Mouse (Mus musculus) cerebellum, adult 2 months (tissue): ENCODE data around the gene Cldn15.

Experiments used
- CTCF ChIP-seq: fragments of 200-500 bp; IDR thresholded peaks from 2 replicates; pipeline ENCODE4 v1.5.1; 2011; ENCODE audit warnings: low read depth, mild to moderate bottlenecking, control low read depth, low read length, moderate library complexity, borderline replicate concordance; ENCODE audit not compliant: insufficient read depth
- POLR2A ChIP-seq: fragments of 200-500 bp; IDR thresholded peaks from 2 replicates; pipeline ENCODE4 v1.6.1; 2011; ENCODE audit warnings: low read length, control low read depth, borderline replicate concordance; ENCODE audit not compliant: insufficient read depth

GRCm38 (mm10) chr5:136943382-136943781 lies 23.0 kb upstream of the Cldn15 start:
- TF ChIP-seq POLR2A: no peak
- no peak for TF ChIP-seq CTCF
